Mouse (Mus musculus) kidney, embryonic 16.5 days (tissue): ENCODE results near the gene Arid2. TPM values are rescaled to one million over a fixed set of nuclear protein-coding genes. Genes with fewer than 3 reads are reported as not detected.

ENCODE experiments used
- ATAC-seq: fragments of 200-750 bp; cut with Nextera tagmentation; 2 replicates; pipeline ENCODE4 v1.8.0; 2017; ENCODE audit warnings: moderate TSS enrichment; ENCODE audit not compliant: low FRiP score, low TSS enrichment
- H3K27ac ChIP-seq: fragments of 300-500 bp; sonication (generic); 2 replicates; pipeline ENCODE4 v1.5.1; 2014; ENCODE audit warnings: low read length
- H3K27me3 ChIP-seq: fragments of 300-500 bp; sonication (generic); 2 replicates; pipeline ENCODE4 v1.6.1; 2014; ENCODE audit warnings: low read length, control low read depth, mixed read lengths; ENCODE audit not compliant: insufficient read depth
- H3K36me3 ChIP-seq: fragments of 300-500 bp; sonication (generic); 2 replicates; pipeline ENCODE4 v1.6.1; 2014; ENCODE audit warnings: low read length, control low read depth, mixed read lengths; ENCODE audit not compliant: insufficient read depth
- H3K4me1 ChIP-seq: fragments of 300-500 bp; sonication (generic); 2 replicates; pipeline ENCODE4 v1.6.1; 2014; ENCODE audit warnings: low read length, control low read depth, mixed read lengths; ENCODE audit not compliant: insufficient read depth
- H3K4me2 ChIP-seq: fragments of 300-500 bp; sonication (generic); replicated peaks from 2 replicates; pipeline ENCODE4 v1.6.1; 2014; ENCODE audit warnings: low read depth, low read length
- H3K4me3 ChIP-seq: fragments of 300-500 bp; sonication (generic); 2 replicates; pipeline ENCODE4 v1.5.1; 2014; ENCODE audit warnings: mild to moderate bottlenecking, low read length
- H3K9ac ChIP-seq: fragments of 300-500 bp; sonication (generic); replicated peaks from 2 replicates; pipeline ENCODE4 v1.6.1; 2014; ENCODE audit warnings: low read length
- H3K9me3 ChIP-seq: fragments of 300-500 bp; sonication (generic); 2 replicates; pipeline ENCODE4 v1.6.1; 2016; ENCODE audit warnings: low read length, control low read depth
- WGBS: fragments of 180-500 bp; shearing (Covaris S2); extraction: QIAGEN DNeasy Blood & Tissue Kit; methylation state at CpG from one replicate; pipeline ENCODE4 v1.1.7; 2014; 5-methylcytosine and 5-hydroxymethylcytosine counted together
- polyA plus RNA-seq: library from polyadenylated mRNA; unstranded; fragments of >200 nt; fragmentation: Nextera tagmentation; extraction: Ambion mirVana; gene quantifications from 2 replicates; pipeline ENCODE4 v1.2.1, GENCODE M21; 2015

Gene Arid2
- polyA plus RNA-seq, 1 experiment from 2014 or later: 24.0 TPM

DNA sequence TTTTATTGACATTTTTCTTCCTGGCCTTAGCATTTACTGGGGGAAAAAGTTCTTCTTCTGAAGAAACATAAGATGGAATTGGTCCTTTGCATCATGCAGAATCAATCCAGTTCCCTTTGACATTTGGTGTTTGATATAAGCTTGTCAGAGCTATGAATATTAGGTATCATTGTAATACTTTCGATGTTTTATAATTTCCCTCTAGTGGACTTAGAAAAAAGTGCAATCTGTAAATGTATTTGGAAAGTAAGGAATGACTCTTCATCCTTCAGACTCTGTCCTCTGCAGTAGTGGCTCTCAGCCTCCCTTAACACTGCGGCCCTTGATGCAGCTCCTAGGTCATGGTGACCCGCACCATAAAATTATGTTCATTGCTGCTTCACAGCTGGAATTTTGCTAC lies 105.6 kb downstream of the Arid2 start:
- Histone ChIP-seq H3K27me3 (no peaks in the 10 kb centered on the region), H3K9me3 (no peaks in the 10 kb centered on the region), H3K4me2 (no peak overlapping the region), H3K36me3 (peaks cover 57% of the 10 kb centered on the region), H3K9ac (no peak overlapping the region), H3K4me3 (no peak overlapping the region), H3K4me1 (no peaks in the 10 kb centered on the region), H3K27ac (no peak overlapping the region)
- no peak for ATAC-seq
- whole genome bisulfite sequencing: 92% methylated on average over 3 of the region's 3 CpGs

DNA sequence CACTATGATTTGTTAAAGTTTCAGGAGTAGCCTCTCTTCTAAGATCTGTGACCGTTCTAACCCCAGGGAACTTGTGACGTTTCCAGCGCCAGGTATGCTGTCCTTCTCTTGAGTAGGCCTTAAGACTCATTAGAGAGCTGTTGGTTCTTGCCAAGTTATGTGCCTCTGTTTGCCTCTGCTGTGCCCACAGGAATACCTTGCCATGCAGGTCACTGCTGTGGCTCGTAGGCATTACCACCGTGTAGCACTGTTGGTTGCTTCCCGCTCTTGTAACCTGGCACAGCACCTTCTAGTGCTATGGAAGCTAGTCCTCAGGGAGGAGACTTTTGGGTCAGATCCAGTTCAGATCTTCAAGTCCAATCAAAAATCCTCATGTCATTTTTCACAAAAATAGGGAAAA lies 107.8 kb downstream of the Arid2 start:
- peaks cover 54% of the 10 kb centered on the region for H3K36me3 ChIP-seq
- H3K4me3 ChIP-seq: no peak overlapping the region
- H3K27ac ChIP-seq: no peak overlapping the region
- 0 out of 2 replicates have a peak, but pooled peaks cover 1% of the 10 kb centered on the region for H3K4me1 ChIP-seq
- 96% methylated on average over 6 of the region's 6 CpGs for WGBS
- H3K4me2 ChIP-seq: no peak overlapping the region
- ATAC-seq: no peak
- no peaks in the 10 kb centered on the region for H3K27me3 ChIP-seq
- H3K9ac ChIP-seq: no peak overlapping the region
- no peaks in the 10 kb centered on the region for H3K9me3 ChIP-seq

DNA sequence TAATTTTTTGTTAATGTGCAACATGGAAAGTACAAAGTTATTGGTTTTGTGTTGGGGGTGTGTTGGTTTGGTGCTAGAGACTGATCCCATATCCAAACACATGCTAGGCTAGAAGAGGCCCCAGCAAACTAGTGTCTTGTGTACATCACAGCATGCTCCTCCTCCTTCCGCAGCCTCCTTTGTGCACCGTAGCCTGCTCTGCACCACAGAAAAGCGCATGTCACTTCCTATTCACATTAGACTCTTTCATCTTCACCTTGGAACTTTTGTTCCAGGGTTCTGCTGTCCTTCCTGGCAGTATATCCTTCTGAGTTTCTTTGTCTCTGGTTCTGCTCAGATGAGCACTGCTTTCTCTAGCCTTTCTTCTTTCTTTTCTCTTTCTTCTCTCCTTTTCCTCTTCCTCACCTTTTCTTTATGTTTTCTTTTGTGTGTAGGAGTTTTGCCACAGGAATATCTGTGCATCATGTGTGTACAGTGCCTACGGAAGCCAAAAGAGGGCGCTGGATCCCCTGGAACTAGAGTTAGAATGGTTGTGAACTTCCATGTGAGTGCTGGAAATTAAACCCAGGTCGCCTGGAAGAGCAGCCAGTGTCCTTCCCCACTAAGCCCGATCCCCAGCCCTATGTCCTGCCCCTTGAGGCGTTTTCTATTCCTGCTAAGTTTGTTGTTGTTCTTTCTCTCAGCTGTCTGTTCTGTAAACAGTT lies 109.5 kb downstream of the Arid2 start:
- Histone ChIP-seq H3K4me1 (0 out of 2 replicates have a peak, but pooled peaks cover 6% of the 10 kb centered on the region), H3K4me2 (no peak overlapping the region), H3K36me3 (peaks cover 48% of the 10 kb centered on the region), H3K4me3 (no peak overlapping the region), H3K9ac (no peak overlapping the region), H3K27ac (no peak overlapping the region), H3K27me3 (no peaks in the 10 kb centered on the region), H3K9me3 (no peaks in the 10 kb centered on the region)
- 88% methylated on average over 8 of the region's 8 CpGs for WGBS
- no peak for ATAC-seq

DNA sequence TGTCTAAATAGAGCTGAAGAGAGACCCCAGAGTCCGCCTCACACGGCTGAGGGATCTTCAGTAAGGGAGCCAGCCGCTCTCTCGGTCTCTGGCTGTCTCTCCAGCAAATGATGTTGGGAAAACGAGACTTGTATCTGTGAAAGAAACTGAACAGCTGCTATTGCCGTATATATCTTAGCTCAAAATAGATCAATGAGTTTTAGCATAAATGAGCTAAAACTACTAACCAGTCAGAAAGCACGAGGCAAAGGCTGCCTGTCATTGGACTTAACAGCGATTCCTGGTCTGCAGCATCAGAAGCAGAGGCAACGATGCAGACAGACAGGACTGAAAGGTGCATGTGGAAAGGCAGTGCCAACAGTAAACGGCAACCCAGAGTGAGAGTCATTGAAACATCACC lies 111.0 kb downstream of the Arid2 start:
- H3K4me2 ChIP-seq: no peak overlapping the region
- ATAC-seq: no peak
- 0 out of 2 replicates have a peak, but pooled peaks cover 6% of the 10 kb centered on the region for H3K4me1 ChIP-seq
- H3K9ac ChIP-seq: no peak overlapping the region
- peaks cover 48% of the 10 kb centered on the region for H3K36me3 ChIP-seq
- no peak overlapping the region for H3K27ac ChIP-seq
- no peak overlapping the region for H3K4me3 ChIP-seq
- H3K9me3 ChIP-seq: no peaks in the 10 kb centered on the region
- H3K27me3 ChIP-seq: no peaks in the 10 kb centered on the region
- WGBS: 90% methylated on average over 10 of the region's 10 CpGs

DNA sequence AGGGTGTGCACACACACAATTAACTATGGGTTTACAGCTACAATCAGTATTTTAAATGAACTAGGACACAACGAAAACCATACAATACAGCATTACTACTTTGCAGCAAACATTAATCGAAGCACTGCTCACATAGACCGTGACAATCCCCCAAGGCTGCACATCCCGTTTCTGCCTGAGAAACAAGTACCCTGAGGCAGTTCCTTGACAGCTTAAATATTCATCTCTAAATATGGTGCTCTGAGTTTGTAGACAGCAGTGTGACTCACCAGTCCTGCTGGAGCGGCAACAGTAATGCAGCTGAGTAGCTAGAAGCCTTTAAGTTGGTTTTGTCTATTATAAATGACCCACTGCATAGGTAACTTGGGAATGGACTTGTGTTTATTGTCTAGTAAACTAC lies 118.2 kb downstream of the Arid2 start:
- H3K27me3 ChIP-seq: no peaks in the 10 kb centered on the region
- no peak overlapping the region for H3K4me2 ChIP-seq
- H3K4me3 ChIP-seq: no peak overlapping the region
- ATAC-seq: no peak
- H3K9ac ChIP-seq: no peak overlapping the region
- WGBS: 82% methylated on average over 5 of the region's 5 CpGs
- H3K27ac ChIP-seq: no peak overlapping the region
- H3K36me3 ChIP-seq: peaks cover 32% of the 10 kb centered on the region; the same call in 1 of the 2 replicates
- H3K4me1 ChIP-seq: no peaks in the 10 kb centered on the region
- no peaks in the 10 kb centered on the region for H3K9me3 ChIP-seq

DNA sequence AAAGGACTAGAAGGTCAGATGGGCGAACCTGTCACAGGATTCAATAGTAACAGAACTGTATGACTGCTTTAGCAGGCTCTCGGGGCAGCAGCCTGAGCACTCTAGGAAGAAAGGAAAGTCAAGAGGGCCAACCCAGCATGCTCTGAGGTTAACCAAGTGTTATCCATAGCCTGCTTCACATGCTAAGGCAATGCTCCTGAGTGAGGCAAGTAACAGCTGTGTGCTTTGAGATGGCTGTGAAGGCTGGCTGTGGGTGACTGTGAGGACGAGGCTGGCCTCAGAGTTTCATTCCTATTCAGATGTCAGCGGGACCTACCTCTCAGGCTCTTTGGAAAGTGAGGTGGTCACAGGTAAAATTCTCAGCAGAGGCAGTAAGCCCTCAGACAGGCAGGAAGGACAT lies 118.9 kb downstream of the Arid2 start:
- Histone ChIP-seq H3K4me1 (no peaks in the 10 kb centered on the region), H3K4me3 (no peak overlapping the region), H3K36me3 (peaks cover 33% of the 10 kb centered on the region; the same call in 1 of the 2 replicates), H3K9ac (no peak overlapping the region), H3K4me2 (no peak overlapping the region), H3K27ac (no peak overlapping the region), H3K9me3 (no peaks in the 10 kb centered on the region), H3K27me3 (no peaks in the 10 kb centered on the region)
- 81% methylated on average over 4 of the region's 4 CpGs for WGBS
- peak; percentile 27; the same call in 1 of the 2 replicates for ATAC-seq

DNA sequence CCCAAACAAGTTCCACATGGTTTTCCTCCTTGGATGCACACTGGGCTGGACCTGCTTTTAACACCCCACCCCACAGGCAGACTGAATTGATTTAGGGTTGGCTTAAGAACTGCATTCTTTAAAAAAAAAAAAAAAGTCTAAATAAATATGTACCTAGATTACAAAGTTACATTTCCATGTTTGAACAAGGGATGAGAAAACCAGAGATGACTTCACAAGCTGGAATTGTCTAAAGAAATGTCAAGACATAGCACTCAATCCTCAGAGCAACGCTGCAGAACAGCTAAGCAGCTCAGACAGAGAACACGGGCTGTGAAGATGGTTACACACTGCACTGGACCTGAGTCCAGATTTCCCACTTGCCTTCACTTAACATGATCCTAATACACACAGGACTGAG lies 119.8 kb downstream of the Arid2 start:
- Histone ChIP-seq H3K9me3 (no peaks in the 10 kb centered on the region), H3K9ac (no peak overlapping the region), H3K27me3 (no peaks in the 10 kb centered on the region), H3K4me2 (no peak overlapping the region), H3K4me1 (no peaks in the 10 kb centered on the region), H3K36me3 (peaks cover 32% of the 10 kb centered on the region; the same call in 1 of the 2 replicates), H3K4me3 (no peak overlapping the region), H3K27ac (no peak overlapping the region)
- WGBS: 75% methylated on average over 2 of the region's 2 CpGs
- no peak for ATAC-seq

DNA sequence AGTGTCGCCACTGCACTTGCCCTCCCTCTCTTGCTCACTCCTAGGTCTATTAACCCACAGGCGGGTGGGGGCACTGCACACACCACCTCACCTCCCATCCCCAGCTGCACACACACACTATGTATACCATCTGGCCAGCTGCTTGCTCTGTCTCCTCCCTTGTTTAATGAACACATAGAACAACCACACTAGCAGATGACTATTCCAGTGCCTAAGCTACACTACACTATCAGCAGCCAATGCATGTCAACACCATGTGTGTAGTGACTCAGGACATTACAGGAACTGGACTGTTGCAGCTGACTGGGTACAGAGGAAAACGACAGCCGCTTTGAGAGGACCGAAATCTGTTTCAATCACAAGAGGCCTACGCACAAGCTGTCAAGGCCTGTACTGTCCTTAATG lies 121.4 kb downstream of the Arid2 start:
- ATAC-seq: peak; percentile 59; the same call in 1 of the 2 replicates
- H3K9me3 ChIP-seq: no peaks in the 10 kb centered on the region
- H3K4me1 ChIP-seq: no peaks in the 10 kb centered on the region
- H3K36me3 ChIP-seq: peaks cover 37% of the 10 kb centered on the region
- no peak overlapping the region for H3K4me2 ChIP-seq
- 88% methylated on average over 6 of the region's 6 CpGs for WGBS
- H3K4me3 ChIP-seq: no peak overlapping the region
- H3K27me3 ChIP-seq: no peaks in the 10 kb centered on the region
- H3K9ac ChIP-seq: no peak overlapping the region
- H3K27ac ChIP-seq: no peak overlapping the region

DNA sequence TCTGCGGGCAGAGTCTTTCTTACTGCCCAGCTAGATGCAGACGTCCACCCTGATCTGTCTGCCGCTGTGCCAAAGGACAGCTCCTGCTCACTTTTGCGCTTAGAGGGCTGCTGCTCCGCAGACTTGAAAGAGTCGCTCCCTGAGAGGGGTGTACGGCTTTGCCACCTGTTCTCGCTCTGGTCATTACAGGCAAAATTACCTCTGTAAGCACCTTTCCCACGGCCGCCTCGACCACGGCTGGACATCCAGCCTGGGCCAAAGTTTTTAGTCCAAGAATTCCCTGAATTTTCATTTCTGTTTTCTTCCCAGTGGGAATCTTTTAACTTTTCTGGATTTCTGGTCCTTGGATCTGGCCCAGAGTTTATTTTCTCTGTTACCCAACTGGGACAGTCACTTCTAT lies 130.8 kb downstream of the Arid2 start:
- Histone ChIP-seq H3K27ac (no peak overlapping the region), H3K4me2 (no peak overlapping the region), H3K36me3 (peaks cover 75% of the 10 kb centered on the region), H3K9me3 (no peaks in the 10 kb centered on the region), H3K4me1 (no peaks in the 10 kb centered on the region), H3K9ac (no peak overlapping the region), H3K27me3 (no peaks in the 10 kb centered on the region), H3K4me3 (no peak overlapping the region)
- 85% methylated on average over 12 of the region's 12 CpGs for WGBS
- no peak for ATAC-seq

DNA sequence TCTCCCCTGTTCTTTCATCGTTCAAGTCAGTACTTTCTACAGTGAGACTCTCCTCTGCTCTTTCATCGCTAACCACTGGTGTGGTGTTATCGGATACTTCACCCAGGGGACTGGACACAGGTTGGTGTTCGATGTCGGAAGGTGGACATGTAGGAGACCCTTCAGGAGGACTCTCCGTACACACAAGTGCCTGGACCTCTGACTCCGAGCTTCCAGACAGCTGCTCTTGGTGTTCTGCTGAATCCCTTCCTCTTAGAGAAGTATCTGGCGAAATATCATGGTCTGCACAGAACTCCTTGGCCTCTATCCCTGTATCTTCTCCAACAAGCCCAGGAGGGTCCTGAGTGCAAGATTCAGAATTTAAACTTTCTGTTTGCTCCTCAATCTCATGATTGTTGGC lies 132.6 kb downstream of the Arid2 start:
- Histone ChIP-seq H3K27ac (no peak overlapping the region), H3K27me3 (no peaks in the 10 kb centered on the region), H3K9me3 (no peaks in the 10 kb centered on the region), H3K4me3 (no peak overlapping the region), H3K9ac (no peak overlapping the region), H3K4me1 (no peaks in the 10 kb centered on the region), H3K36me3 (peaks cover 67% of the 10 kb centered on the region), H3K4me2 (no peak overlapping the region)
- ATAC-seq: no peak
- 92% methylated on average over 8 of the region's 8 CpGs for WGBS
